Mouse (Mus musculus) forebrain, embryonic 14.5 days (tissue): ENCODE measurements around the gene Scrn1. TPM values are rescaled to one million over a fixed set of nuclear protein-coding genes. Genes with fewer than 3 reads are reported as not detected.
A peak's percentile ranks its signal among the peaks of the same experiment; 100 is the strongest.

Source experiments
- ATAC-seq: fragments of 200-750 bp; cut with Nextera tagmentation; 2 replicates; pipeline ENCODE4 v1.8.0; 2017; ENCODE audit warnings: mild to moderate bottlenecking, moderate library complexity
- DNase-seq: peaks from one replicate; pipeline ENCODE4 v3.0.0-alpha.2; 2015; ENCODE audit warnings: low spot score
- H3K27ac ChIP-seq: fragments of 300-500 bp; sonication (generic); 2 replicates; pipeline ENCODE4 v1.5.1; 2014; ENCODE audit warnings: low read depth, mild to moderate bottlenecking, control low read depth, low read length, moderate library complexity
- H3K27me3 ChIP-seq: fragments of 300-500 bp; sonication (generic); replicated peaks from 2 replicates; pipeline ENCODE4 v1.6.1; 2014; ENCODE audit warnings: low read length, control low read depth, mixed read lengths; ENCODE audit not compliant: control insufficient read depth, insufficient read depth
- H3K36me3 ChIP-seq: fragments of 300-500 bp; sonication (generic); 2 replicates; pipeline ENCODE4 v1.6.1; 2014; ENCODE audit warnings: low read length, control low read depth; ENCODE audit not compliant: control insufficient read depth, insufficient read depth
- H3K4me1 ChIP-seq: fragments of 300-500 bp; sonication (generic); 2 replicates; pipeline ENCODE4 v1.6.1; 2014; ENCODE audit warnings: antibody characterized with exemption, low read length, control low read depth; ENCODE audit not compliant: control insufficient read depth, insufficient read depth
- H3K4me2 ChIP-seq: fragments of 300-500 bp; sonication (generic); 2 replicates; pipeline ENCODE4 v1.6.1; 2014; ENCODE audit warnings: mild to moderate bottlenecking, control low read depth, low read length
- H3K4me3 ChIP-seq: fragments of 300-500 bp; sonication (generic); 2 replicates; pipeline ENCODE4 v1.5.1; 2014; ENCODE audit warnings: low read depth, low read length, control low read depth
- H3K9ac ChIP-seq: fragments of 300-500 bp; sonication (generic); 2 replicates; pipeline ENCODE4 v1.6.1; 2014; ENCODE audit warnings: mild to moderate bottlenecking, low read length, control low read depth, moderate library complexity
- H3K9me3 ChIP-seq: fragments of 300-500 bp; sonication (generic); replicated peaks from 2 replicates; pipeline ENCODE4 v1.6.1; 2016; ENCODE audit warnings: low read length, control low read depth, mixed read lengths; ENCODE audit not compliant: control insufficient read depth
- WGBS: fragments of 180-500 bp; shearing (Covaris S2); extraction: QIAGEN DNeasy Blood & Tissue Kit; methylation state at CpG from one replicate; pipeline ENCODE4 v1.1.7; 2014; 5-methylcytosine and 5-hydroxymethylcytosine counted together
- polyA plus RNA-seq: library from polyadenylated mRNA; unstranded; fragments of >200 nt; fragmentation: Nextera tagmentation; extraction: Ambion mirVana; gene quantifications from 2 replicates; pipeline ENCODE4 v1.2.1, GENCODE M21; 2014

Gene Scrn1
- polyA plus RNA-seq, 1 experiment from 2014 or later: 134 TPM

GRCm38 (mm10) chr6:54548314-54549019, 17.8 kb downstream of the Scrn1 start:
- H3K27me3 ChIP-seq: no peaks in the 10 kb centered on the region
- peak; percentile 54 for DNase-seq
- H3K9me3 ChIP-seq: no peaks in the 10 kb centered on the region
- H3K4me1 ChIP-seq: peaks cover 43% of the 10 kb centered on the region
- peaks cover 23% of the 10 kb centered on the region for H3K36me3 ChIP-seq
- no peak overlapping the region for H3K4me3 ChIP-seq
- WGBS: 40% methylated on average over 13 of the region's 13 CpGs
- ATAC-seq: no peak
- no peak overlapping the region for H3K9ac ChIP-seq
- H3K27ac ChIP-seq: 0 out of 2 replicates have a peak overlapping the region, but pooled peaks have one; percentile 9
- no peak overlapping the region for H3K4me2 ChIP-seq

DNA sequence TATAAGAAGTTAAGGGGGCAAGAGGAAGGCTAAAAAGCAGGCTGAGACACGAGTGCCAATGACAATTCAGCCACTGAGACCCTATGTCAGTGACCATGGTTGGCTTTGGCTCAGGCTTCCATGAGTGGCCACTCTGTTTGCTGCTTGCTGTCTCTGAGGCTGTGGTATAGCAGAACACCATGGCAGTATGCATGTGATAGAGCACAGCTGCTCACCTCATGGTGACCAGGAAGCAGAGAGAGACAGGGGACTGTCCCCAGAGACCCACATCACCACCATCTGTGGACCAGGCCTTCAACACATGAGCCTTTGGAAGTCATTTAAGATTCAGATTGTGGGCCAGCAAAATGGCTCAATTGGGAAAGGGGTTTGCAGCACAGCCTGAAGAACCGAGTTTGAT, 22.6 kb downstream of the Scrn1 start:
- H3K9ac ChIP-seq: no peak overlapping the region
- no peak for ATAC-seq

DNA sequence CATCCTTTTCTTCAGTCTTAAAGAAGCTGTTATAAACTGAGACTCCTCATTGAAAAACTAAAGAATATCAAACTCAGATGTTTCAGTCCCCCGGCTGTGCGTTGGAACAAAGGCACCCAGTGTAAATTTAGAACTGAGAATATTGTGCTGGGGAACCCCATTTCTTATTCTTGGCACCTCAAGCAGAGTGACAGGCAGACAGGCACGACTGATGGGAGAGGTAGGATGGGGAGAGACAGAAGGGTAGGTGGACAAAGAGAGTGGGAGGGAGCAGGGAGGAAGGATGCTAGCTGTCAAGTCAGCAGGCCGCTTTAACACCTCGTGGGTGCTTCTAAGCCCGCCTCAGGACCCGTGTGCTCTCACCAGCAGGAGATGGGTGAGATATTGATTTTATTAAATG, 23.5 kb downstream of the Scrn1 start:
- Histone ChIP-seq H3K9ac (no peak overlapping the region), H3K36me3 (peaks cover 27% of the 10 kb centered on the region), H3K4me2 (no peak overlapping the region), H3K27me3 (no peaks in the 10 kb centered on the region), H3K27ac (no peak overlapping the region), H3K9me3 (no peaks in the 10 kb centered on the region), H3K4me3 (no peak overlapping the region), H3K4me1 (peaks cover 25% of the 10 kb centered on the region)
- no peak for DNase-seq
- WGBS: 70% methylated on average over 7 of the region's 7 CpGs
- ATAC-seq: no peak

More for the DNA sequence above, 22.6 kb downstream of the Scrn1 start:
- H3K4me3 ChIP-seq: no peak overlapping the region
- H3K9me3 ChIP-seq: no peaks in the 10 kb centered on the region
- no peak for DNase-seq
- peaks cover 27% of the 10 kb centered on the region for H3K36me3 ChIP-seq
- no peak overlapping the region for H3K4me2 ChIP-seq
- no peak overlapping the region for H3K27ac ChIP-seq
- WGBS: 87% methylated on average over 2 of the region's 2 CpGs
- no peaks in the 10 kb centered on the region for H3K27me3 ChIP-seq
- H3K4me1 ChIP-seq: peaks cover 23% of the 10 kb centered on the region

DNA sequence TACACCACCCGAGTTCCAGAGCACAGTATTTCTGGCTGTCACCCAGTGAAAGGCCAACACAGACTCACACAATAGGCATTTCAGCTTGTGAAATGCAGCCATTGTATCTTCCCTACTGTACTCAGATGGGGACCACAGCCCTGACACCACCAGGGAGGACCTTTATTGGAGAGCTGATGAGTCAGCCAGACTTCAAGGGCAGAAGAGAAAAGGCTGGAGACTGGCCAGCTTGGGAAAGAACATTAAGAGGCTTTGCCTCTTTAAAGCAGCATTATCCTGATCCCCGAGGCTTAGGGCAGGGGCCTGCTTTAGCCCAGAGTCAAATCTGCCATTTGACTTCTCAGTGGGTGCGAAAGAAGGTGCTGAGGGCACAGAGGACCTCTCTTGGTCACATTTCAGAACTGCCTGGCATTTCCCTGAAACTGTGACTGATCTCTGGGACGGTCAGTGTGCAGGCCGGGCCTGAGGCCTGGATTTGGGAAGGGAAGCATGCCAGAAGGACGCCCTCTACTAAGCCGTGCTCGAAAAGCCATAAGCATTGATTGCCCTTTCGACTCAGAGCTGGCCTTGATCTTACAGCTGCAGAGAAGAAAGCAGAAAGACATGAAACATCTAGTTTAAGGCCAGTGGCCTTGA, 25.9 kb downstream of the Scrn1 start:
- Histone ChIP-seq H3K27ac (peak overlapping the region; percentile 44; the same call in 1 of the 2 replicates), H3K4me2 (no peak overlapping the region), H3K4me3 (no peak overlapping the region), H3K27me3 (no peaks in the 10 kb centered on the region), H3K9me3 (no peaks in the 10 kb centered on the region), H3K36me3 (peaks cover 20% of the 10 kb centered on the region), H3K9ac (no peak overlapping the region), H3K4me1 (peaks cover 25% of the 10 kb centered on the region)
- WGBS: 43% methylated on average over 9 of the region's 9 CpGs
- DNase-seq (peak; percentile 40), ATAC-seq (no peak)

- Histone ChIP-seq H3K27me3 (no peaks in the 10 kb centered on the region), H3K9me3 (no peaks in the 10 kb centered on the region), H3K4me2 (no peak overlapping the region), H3K36me3 (peaks cover 12% of the 10 kb centered on the region), H3K4me1 (peaks cover 25% of the 10 kb centered on the region), H3K4me3 (no peak overlapping the region), H3K9ac (no peak overlapping the region), H3K27ac (peak overlapping the region; percentile 75)
- no peak for ATAC-seq
- 53% methylated on average over 7 of the region's 7 CpGs for WGBS
- DNase-seq: no peak
These were observed 26.9 kb downstream of the Scrn1 start for GRCm38 (mm10) chr6:54539396-54539795.

DNA sequence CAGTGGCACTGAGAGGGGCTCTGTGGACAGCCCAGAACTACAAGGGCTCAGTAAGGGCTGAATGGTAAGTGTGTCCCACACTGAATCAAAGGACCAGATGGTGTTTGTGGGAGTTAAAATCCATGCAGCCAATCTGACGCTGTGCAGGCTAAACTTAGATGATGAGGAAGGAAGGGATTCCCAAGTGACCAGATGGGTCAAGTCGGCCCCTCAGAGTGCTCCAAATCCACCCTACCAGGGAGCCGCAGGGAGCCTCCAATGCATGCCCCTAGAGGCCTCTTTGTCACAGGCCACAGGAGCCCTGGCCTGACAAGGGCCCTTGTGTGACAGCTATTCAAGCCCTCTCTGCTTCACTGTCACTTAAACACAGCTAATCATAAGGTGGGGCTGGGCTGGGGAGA, 27.5 kb downstream of the Scrn1 start:
- ATAC-seq: peak; percentile 67
- peak; percentile 47 for DNase-seq

DNA sequence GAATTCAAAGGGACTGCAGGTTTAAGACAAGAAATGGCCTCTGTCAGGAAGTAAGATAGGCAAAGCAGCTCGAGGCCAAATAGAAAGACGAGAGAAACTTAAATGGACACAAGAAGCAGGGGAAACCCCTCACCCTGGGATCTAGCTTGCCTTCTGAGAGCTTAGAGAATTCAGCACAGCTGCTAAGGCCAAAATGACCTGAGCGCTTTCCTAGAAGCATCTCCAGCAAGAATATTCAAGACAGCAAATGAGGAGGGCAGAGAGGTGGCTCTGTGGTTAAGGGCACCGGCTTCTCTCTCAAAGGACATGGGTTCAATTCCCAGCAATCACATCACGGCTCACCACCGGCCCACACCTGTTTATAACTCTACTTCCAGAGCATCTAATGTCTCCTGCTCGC, 29.2 kb downstream of the Scrn1 start:
- ATAC-seq (no peak), DNase-seq (no peak)
- H3K4me2 ChIP-seq: no peak overlapping the region
- 0 out of 2 replicates have a peak, but pooled peaks cover 14% of the 10 kb centered on the region for H3K36me3 ChIP-seq
- no peaks in the 10 kb centered on the region for H3K9me3 ChIP-seq
- 85% methylated on average over 7 of the region's 7 CpGs for WGBS
- no peak overlapping the region for H3K9ac ChIP-seq
- H3K4me3 ChIP-seq: no peak overlapping the region
- no peaks in the 10 kb centered on the region for H3K27me3 ChIP-seq
- H3K4me1 ChIP-seq: peaks cover 25% of the 10 kb centered on the region
- H3K27ac ChIP-seq: no peak overlapping the region

More for the DNA sequence above, 27.5 kb downstream of the Scrn1 start:
- peaks cover 11% of the 10 kb centered on the region for H3K36me3 ChIP-seq
- H3K27me3 ChIP-seq: no peaks in the 10 kb centered on the region
- WGBS: 3% methylated on average over 3 of the region's 3 CpGs
- H3K4me2 ChIP-seq: no peak overlapping the region
- peak overlapping the region; percentile 75 for H3K27ac ChIP-seq
- no peaks in the 10 kb centered on the region for H3K9me3 ChIP-seq
- H3K9ac ChIP-seq: 0 out of 2 replicates have a peak overlapping the region, but pooled peaks have one; percentile 25
- H3K4me3 ChIP-seq: no peak overlapping the region
- H3K4me1 ChIP-seq: peaks cover 25% of the 10 kb centered on the region

DNA sequence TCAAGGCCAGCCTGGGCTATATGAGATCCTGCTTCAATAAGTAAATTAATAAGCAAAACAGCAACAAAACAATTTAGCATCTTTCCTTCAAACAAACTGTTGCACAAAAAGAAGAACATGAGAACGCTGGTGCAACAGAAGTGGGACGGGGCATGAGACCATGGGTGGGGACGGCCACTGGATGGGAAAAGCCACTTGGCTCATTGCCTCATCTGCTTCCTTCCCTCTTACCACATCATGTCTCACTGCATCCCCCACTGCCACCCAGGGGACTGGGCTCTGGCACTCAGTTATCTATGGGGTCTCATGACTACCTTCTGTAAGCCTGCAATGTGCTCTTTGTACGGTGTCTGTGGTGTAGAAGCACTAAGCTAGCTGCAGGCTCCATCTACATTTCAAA, 30.8 kb downstream of the Scrn1 start:
- peaks cover 25% of the 10 kb centered on the region for H3K4me1 ChIP-seq
- ATAC-seq: no peak
- H3K4me2 ChIP-seq: no peak overlapping the region
- peaks cover 22% of the 10 kb centered on the region for H3K36me3 ChIP-seq
- DNase-seq: no peak
- no peak overlapping the region for H3K27ac ChIP-seq
- no peak overlapping the region for H3K4me3 ChIP-seq
- H3K27me3 ChIP-seq: no peaks in the 10 kb centered on the region
- H3K9ac ChIP-seq: no peak overlapping the region
- no peaks in the 10 kb centered on the region for H3K9me3 ChIP-seq
- 93% methylated on average over 4 of the region's 4 CpGs for WGBS

- H3K36me3 ChIP-seq: peaks cover 52% of the 10 kb centered on the region
- H3K9me3 ChIP-seq: no peaks in the 10 kb centered on the region
- ATAC-seq: peak; percentile 75; the same call in 1 of the 2 replicates
- H3K4me2 ChIP-seq: no peak overlapping the region
- H3K4me3 ChIP-seq: no peak overlapping the region
- no peaks in the 10 kb centered on the region for H3K27me3 ChIP-seq
- WGBS: 50% methylated on average over 8 of the region's 8 CpGs
- peak overlapping the region; percentile 61 for H3K27ac ChIP-seq
- no peaks in the 10 kb centered on the region for H3K4me1 ChIP-seq
- no peak overlapping the region for H3K9ac ChIP-seq
- DNase-seq: peak; percentile 59
These were observed 35.2 kb downstream of the Scrn1 start for GRCm38 (mm10) chr6:54531048-54531481.
